Mouse (Mus musculus) cerebellum, adult 8-10 months (tissue): Measurements from ENCODE around the gene Cd59b.
"Not testable (repeated sequence)": the region's sequence is repeated elsewhere in the genome, so short reads cannot be mapped to it uniquely, and the experiment has no call there.

Experiments used
- DNase-seq: peaks from one replicate; pipeline ENCODE4 v3.0.0; 2022

Cd59b gene

DNA sequence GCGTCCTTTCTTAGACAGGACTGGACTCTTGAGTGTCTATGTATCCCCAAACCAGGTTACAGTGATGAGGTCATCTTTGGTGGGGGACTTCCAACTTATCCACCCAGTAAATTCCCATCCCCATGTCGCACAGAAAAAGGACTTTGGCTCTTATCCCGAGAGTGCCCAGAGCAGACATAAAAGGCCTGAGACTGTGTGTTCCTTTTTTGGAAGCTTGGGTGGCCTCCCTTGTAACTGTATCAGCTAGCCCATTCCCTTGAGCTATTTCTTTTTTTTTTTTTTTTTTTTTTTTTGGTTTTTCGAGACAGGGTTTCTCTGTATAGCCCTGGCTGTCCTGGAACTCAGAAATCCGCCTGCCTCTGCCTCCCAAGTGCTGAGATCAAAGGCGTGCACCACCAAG, 4.1 kb upstream of the Cd59b start, which contains the start of gene Gm10912:
Gm10912 (plus strand) TSS at position 301 of the 400 bp plus-strand sequence.
- not testable (repeated sequence) for DNase-seq

DNA sequence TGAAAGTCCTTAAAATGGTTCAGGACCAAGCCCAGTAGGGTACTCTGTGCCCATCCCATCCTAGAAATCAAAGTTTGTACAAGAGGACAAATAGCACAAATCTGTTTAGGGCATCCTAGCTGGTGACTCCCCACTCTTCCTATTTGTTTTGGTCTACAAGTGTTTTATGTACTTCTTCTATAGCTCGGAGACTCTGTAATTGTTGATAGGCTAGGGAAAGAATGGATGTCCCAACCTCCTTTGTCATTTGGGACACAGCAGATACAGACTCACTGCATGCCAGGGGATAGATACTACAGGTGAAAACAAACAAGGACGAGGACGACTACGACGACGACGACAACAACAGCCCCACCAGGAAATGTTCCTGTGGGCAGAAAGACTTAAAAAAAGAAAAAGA, 1.2 kb upstream of the Cd59b start, which contains the start of gene Gm10799:
Gm10799 (minus strand) TSS at position 101 of the 400 bp plus-strand sequence.
- DNase-seq, result not testable (repeated sequence)

DNA sequence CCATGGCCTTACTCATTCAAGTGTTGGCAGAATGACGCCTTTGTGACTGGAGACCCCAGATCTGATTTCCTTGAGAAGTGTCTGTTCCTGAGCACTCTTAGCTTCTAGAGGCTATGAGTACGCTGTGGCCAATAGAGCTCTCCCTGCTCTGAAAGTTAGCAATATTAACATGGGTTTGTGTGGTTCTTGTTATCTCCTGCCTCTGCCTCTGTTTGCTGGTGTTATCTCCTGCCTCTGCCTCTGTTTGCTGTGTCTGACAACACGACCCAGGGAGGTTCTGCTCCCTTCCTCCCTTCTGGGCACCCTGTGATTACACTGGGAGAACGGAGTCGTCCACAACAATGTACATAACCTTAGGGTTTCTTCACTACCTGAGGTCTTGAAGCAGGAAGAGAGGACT, 8.6 kb downstream of the Cd59b start:
- not testable (repeated sequence) for DNase-seq

DNA sequence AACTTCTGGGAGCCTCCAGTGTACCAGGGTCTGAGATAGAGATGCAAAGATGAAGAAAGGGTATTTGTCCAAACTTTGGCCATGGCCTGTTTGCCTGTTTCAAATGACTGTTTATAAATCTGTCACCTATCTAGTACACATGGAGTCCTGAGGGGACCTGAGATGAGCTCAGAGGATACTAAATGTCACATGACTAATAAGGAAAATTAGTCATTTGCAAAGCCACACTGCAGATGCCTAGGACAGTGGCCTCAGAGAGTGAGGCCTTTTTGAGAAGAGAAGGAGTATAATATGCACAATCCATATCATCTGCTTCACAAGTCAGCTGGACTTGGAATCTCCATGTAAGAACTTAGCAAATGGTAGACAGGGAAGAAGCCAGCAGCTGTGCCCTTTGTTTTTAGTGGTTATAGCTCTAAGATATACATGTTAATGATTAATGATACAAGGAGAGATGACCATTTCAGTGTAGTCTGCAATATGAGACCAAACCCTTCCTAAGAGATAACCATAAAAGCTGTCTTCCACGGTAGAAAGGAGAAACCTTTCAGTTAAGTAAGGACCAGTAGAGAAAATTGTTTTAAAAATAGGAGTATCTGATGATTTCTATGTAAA, 11.9 kb downstream of the Cd59b start:
- not testable (repeated sequence) for DNase-seq

DNA sequence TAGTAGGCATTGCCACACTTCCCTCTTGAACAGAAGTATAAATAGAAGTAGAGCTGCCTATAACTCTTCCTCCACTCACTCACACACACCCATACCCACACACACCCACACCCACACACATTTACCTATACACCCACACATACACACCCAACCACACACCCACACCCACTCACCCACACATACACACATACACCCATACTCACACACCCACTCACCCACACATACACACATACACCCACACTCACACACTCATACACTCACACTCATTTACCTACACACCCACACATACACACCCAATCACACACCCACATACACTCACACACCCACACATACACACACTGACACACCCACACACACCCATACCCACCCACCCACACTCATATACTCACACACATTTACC, 12.8 kb downstream of the Cd59b start:
- DNase-seq, result no peak

DNA sequence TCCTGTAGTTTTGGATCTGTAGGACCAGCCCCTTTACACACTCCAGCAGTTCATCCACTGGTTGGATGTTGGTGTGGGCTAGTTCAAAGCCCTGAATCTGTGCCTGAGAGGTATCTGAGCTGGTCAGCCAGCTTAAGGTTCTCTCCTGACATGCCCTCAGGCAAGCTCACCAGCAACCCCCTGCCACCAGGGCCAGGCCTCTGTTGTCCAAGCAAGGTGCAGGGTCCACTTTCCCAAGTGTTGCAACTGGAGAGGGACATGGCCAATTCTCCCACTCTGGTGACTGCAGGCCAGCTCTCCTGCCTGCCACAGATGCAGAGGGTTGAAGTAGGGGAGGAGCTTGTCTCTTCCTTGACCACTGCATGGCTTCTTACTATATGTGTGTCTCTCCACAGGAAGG, 14.4 kb downstream of the Cd59b start:
- not testable (repeated sequence) for DNase-seq

DNA sequence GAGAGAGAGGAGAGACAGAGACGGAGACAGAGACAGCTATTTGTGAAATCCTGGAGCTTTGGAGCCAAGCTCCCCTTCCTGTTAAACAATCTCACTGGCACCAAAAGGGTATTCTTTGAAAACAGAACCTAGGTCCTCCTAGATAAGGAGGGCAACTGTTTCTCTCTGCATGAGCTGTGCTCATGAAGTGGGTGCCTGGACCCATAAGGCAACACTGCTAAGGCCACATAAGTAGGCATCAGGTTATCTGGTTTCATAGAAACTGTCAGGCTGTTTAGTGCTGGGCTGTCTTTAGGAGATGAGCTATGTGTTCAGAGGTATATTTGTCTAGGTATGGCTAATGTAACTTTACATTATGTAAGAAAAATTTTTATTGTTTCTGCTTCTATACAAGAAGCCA, 17.9 kb downstream of the Cd59b start:
- DNase-seq, result not testable (repeated sequence)

DNA sequence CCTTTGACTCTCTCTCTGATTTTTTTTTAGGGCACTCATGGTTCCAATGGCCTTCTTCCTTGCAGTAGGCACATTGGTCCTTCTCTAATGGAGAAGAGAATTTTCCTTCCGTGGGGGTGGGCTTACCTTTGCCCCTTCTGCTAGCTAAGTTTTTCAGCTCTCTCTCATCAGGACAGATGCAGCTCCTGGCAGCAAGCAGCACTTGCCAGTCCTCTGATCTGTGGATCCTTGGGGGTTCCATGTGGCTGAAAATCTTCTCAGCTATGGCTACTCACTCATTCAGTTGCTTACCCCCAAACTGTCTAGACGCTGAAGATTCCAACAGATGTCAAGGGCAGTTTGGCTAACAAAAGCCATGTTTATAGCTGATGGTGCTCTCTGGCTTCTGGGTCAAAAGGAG, 23.7 kb downstream of the Cd59b start:
- DNase-seq, result no peak

DNA sequence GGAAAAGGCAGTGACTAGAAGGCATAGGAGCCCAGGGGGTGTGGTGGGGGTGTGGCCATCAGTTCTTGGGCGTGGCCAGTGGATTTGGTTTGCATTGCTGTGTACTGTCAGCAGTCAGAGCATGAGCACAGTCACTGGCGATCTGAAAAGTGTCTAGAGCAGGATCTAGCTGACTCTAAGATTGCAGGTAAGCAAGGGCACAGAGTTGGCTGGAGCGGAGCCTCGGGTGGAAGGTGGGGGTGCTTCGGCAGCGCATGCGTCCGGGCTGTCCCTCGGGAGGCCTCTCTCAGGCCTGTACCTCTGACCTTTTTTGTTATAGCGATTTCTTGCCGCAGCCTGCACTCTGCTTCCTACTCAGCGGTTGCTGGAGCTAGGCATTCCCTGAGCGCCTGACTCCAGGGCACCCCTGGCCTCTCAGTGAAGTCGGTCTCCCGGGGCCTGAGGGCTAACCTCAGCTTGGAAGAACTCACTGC, 26.1 kb downstream of the Cd59b start, which contains the start of gene Cd59a:
Cd59a (plus strand) TSS at position 61 of the 473 bp plus-strand sequence.
- DNase-seq, result peak; percentile 67

DNA sequence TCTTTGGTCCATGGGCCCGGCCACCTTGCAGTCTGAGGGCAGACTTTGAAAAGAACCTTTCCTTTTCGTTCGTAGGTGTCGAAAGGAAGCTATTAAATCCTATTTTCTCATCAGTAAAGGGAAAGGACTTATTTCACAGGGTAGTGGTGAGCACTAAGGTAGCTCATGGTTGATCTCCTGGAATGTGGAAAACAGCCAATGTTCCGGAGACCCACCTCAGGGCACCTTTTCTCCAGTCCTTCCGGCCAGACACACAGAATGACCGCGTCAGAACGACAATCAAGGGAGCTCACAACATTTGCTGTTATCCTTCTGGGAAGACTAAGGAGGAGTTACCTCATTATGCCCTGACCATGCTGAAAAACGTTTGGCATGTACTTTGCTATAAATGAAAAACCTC, 26.6 kb downstream of the Cd59b start:
- no peak for DNase-seq

DNA sequence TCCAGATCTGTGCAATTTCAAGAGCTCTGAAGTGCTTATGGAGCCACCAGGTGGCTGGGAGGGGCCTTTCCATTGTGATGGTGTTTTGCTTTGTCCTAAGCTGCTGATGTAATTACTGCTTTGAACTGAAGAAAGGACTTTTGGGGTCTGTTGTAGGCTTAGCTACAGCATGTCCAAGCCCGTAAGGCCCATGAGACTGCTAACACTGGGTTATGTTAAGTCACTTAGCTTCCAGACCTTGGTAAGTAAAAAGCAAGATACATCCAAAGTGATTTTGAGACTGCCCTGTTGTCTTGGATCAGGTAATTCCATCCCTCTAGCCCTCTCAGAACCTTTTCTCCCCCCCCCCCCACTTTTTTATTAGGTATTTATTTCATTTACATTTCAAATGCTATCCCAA, 27.1 kb downstream of the Cd59b start:
- DNase-seq, result not testable (repeated sequence)

DNA sequence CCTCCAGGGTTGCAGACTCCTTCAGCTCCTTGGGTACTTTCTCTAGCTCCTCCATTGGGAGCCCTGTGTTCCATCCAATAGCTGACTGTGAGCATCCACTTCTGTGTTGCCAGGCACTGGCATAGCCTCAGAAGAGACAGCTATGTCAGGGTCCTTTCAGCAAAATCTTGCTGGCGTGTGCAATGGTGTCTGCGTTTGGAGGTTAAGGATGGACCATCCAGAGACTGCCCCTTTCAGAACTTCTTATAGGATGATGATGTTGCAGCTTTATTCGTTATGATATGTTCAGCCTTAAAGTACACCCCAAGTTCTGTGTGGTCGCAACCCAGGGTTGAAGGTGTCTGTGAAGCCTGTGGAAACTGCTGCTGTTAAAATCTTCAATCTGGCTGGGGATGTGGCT, 27.7 kb downstream of the Cd59b start:
- DNase-seq, result not testable (repeated sequence)

DNA sequence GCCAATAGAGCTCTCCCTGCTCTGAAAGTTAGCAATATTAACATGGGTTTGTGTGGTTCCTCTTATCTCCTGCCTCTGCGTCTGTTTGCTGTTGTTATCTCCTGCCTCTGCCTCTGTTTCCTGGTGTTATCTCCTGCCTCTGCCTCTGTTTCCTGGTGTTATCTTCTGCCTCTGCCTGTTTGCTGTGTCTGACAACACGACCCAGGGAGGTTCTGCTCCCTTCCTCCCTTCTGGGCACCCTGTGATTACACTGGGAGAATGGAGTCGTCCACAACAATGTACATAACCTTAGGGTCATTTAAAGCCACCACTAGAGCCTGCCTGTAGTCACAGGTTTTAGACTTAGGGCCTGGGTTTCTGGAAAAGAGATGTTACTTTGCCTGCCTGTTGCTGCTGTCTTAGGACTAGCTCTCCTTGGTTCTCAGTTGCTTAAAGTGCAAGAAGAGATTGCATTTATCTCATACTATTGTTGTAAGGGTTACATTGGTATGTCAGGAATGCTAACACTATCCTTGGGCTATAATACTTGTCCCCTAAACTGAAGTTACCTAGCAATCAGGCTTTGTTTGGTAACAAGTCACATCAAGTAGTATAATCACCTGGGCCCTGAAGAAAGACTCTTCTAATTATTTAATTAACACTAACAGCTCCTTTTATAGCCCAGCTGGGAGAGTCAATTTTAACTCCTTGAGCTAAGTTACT, 29.0 kb downstream of the Cd59b start:
- no peak for DNase-seq

DNA sequence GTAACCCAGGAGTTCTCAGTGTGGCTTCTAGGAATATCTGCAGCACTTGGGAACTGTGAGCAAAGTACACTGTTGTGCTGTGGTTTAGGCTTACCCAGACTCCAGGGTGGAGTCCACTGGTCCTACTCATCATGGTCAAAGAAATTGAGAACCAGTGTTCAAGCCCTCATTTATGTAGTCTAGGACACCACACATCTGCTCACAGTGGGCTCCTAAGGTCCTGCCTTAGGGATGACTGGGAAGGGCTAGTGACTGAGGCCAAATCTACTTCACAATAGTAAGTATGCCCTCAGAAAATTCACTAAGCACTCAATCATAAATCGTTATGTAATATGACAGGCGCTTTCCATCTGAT, 29.6 kb downstream of the Cd59b start:
- DNase-seq, result no peak

DNA sequence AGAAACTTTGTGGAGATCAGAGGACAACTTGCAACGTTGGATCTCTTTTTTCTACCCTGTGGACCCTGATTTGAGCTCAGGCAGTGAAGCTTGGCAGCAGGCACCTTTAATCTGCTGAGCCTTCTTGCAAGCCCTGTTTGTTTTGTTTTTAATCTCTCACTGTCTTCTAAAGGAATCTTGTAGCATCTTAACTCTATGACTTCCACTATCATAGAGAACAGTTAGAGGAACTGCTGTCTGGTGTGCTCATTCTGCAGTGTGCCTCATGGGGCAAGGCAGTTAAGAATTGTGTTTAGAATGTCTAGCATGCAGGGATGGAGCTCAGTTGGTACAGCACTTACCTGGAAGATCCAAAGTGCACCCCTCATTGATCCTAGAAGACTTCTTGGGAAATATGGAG, 30.3 kb downstream of the Cd59b start:
- no peak for DNase-seq

DNA sequence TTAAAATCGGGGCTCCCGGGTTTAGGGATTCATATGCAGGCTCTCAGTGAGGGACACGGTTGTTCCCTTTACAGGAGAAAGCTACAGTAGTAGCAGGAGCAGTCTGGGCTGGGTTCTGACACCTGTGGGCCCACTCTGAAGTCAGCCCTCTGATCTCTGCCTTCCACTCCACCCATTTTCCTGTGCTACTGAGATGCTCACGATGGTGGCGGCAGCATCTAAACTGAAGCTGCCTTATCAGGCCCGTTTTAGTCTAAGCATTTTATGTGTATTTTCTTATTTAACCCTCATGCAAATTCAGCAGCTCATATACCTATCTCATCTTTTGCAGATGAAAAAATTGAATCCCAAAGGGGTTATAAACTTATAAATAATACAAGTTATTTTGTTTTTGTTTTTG, 35.2 kb downstream of the Cd59b start:
- DNase-seq, result no peak

DNA sequence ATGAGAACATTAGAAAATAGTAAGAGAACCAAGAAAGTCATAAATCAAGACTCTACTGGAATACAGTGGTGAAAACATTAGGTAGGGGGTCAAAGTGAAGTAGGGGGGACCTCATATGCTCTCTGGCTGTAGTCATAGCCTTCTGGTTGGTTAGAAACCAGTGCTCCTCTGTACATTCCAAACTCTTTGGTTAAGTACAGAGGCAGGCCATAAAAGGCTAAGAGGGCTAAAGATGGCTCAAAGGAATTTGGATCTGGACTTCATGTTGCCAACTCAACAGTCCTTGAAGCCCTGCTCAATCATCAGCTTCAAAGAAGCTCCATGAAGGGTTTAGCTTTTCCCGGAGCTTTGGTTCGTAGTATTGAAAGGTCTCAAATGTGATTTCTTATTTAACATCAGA, 39.4 kb downstream of the Cd59b start:
- DNase-seq, result not testable (repeated sequence)

DNA sequence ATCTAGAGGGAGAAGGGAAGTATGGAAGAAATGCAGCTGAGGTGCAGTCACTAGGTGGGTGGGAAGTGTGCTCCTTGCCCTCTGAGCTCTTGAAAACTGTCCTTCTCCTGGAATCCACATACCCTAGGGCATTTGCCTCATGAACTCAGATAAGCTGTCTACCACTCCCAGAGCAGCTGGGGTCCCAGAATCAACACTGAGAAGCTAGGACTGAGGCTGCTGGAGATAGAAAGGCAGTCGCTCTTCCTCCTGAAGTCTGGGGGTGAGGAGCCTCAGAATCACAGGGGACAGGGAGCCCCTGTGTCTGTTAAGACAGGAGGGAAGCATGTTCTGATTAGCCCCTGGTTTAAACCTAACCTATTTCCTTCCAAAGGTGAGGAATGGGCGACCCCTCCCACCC, 39.9 kb downstream of the Cd59b start:
- no peak for DNase-seq

DNA sequence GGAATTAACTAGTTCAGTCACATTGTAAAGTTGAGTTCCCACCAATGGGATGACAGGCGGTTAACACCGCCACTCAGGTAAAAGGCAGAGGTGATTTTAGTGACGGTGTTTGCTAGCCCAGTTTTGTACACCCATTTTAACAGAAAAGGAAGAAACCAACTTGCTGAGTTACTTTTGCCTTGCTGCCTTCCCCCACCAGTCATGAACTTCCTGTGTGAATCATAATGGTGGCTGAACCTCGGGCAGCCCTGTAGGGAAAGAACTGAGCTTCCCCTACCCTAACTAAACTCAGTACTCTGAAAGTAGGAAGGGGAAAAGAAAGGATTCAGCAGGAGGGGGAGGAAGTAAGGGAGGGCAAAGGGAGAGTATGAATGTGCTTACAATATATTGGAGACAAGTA, 40.4 kb downstream of the Cd59b start:
- DNase-seq, result no peak

DNA sequence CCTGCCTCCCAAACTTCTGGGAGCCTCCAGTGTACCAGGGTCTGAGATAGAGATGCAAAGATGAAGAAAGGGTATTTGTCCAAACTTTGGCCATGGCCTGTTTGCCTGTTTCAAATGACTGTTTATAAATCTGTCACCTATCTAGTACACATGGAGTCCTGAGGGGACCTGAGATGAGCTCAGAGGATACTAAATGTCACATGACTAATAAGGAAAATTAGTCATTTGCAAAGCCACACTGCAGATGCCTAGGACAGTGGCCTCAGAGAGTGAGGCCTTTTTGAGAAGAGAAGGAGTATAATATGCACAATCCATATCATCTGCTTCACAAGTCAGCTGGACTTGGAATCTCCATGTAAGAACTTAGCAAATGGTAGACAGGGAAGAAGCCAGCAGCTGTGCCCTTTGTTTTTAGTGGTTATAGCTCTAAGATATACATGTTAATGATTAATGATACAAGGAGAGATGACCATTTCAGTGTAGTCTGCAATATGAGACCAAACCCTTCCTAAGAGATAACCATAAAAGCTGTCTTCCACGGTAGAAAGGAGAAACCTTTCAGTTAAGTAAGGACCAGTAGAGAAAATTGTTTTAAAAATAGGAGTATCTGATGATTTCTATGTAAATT, 41.6 kb downstream of the Cd59b start:
- DNase-seq, result not testable (repeated sequence)

DNA sequence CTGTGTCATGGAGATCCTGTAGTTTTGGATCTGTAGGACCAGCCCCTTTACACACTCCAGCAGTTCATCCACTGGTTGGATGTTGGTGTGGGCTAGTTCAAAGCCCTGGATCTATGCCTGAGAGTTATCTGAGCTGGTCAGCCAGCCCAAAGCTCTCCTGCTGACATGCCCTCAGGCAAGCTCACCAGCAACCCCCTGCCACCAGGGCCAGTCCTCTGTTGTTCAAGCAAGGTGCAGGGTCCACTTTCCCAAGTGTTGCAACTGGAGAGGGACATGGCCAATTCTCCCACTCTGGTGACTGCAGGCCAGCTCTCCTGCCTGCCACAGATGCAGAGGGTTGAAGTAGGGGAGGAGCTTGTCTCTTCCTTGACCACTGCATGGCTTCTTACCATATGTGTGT, 43.9 kb downstream of the Cd59b start:
- DNase-seq, result not testable (repeated sequence)

DNA sequence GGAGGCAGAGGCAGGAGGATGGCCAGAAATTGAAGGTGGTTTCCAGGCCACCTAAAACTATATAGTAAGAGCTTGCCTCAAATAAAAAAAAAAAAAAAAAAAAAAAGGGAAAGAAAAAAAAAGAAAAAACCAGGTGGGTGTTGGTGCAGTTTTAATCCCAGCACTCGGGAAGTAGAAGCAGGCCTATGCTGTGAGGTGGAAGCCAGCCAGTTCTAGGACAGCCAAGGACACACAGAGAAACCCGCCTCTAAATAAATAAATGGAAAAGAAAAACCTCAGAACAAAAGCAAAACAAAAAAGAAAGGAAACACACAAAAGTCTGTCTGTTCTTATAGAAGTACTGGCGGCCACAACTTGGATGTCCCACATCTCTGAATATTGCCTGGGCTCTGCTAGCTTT, 45.2 kb downstream of the Cd59b start:
- no peak for DNase-seq

DNA sequence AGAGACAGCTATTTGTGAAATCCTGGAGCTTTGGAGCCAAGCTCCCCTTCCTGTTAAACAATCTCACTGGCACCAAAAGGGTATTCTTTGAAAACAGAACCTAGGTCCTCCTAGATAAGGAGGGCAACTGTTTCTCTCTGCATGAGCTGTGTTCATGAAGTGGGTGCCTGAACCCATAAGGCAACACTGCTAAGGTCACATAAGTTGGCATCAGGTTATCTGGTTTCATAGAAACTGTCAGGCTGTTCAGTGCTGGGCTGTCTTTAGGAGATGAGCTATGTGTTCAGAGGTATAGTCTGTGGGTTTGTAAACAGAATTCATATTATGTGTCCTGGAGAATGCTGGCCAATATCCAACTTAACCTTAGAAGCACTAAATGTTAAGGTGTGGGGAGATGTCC, 47.5 kb downstream of the Cd59b start:
- not testable (repeated sequence) for DNase-seq

DNA sequence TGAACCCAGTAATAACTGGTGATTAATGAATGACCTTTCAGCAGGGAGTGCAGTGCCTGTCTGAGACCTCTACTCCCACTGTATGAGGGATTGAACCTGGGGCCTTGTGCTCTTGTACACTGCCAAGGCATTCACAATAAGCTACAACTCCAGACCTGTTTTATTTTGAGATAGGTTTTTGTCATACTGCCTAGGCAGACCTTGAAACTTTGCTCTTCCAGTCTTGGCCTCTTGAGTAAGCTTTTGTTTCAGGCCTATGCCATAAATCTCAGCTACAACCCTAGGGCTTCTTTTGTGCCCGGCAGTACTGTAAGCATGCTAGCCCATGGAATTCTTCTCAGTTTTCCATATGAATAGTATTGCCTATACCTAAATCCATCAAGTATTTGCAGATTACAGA, 49.4 kb downstream of the Cd59b start:
- no peak for DNase-seq
